Mouse (Mus musculus) gastrocnemius, postnatal 36 days (tissue): ENCODE measurements around the gene Rsl24d1. TPM values are rescaled to one million over a fixed set of nuclear protein-coding genes. Genes with fewer than 3 reads are reported as not detected.
"Not testable (repeated sequence)": the region's sequence is repeated elsewhere in the genome, so short reads cannot be mapped to it uniquely, and the experiment has no call there.

Experiments used
- DNase-seq, 2 experiments: peaks; one replicate each; pipeline ENCODE4 v3.0.0; 2022
- intact Hi-C: fragments of 180-260 bp; cut with DNase I; formaldehyde crosslinking; loops from one replicate; pipeline ENCODE4 v1.15.1; 2025
- long read RNA-seq, 2 experiments: library from polyadenylated mRNA; stranded (forward); transcript quantifications; one replicate each; pipeline ENCODE4 v2.0.0; 2021
- total RNA-seq, 2 experiments: library from RNA; stranded (reverse); gene quantifications; 2 replicates each; pipeline ENCODE4 v1.2.3; 2021

Gene Rsl24d1
- 10 to 100 TPM; 36.9 to 37.8 TPM for total RNA-seq
- long read RNA-seq, experiment 1, transcript Rsl24d1-201 (6 exons, 1,543 nt), result major isoform, 30 of 32 reads
- long read RNA-seq, experiment 1, partial matches to known transcripts, result 0 of 32 reads
- long read RNA-seq, experiment 1, other reads (novel, unspliced or antisense), result 2 of 32 reads
- long read RNA-seq, experiment 2, transcript Rsl24d1-201 (6 exons, 1,543 nt), result major isoform, 40 of 43 reads
- long read RNA-seq, experiment 2, partial matches to known transcripts, result 0 of 43 reads
- long read RNA-seq, experiment 2, other reads (novel, unspliced or antisense), result 3 of 43 reads

GRCm38 (mm10) chr9:73112919-73113906 is at the start of gene Rsl24d1:
Rsl24d1 (plus strand) TSS chr9:73113426.
- DNase-seq, result peak; percentile 66 to 70
- intact Hi-C loops, result no loop called here

GRCm38 (mm10) chr9:73063621-73064290 is 49.5 kb upstream of the Rsl24d1 start:
- intact Hi-C loops, result no loop called here

GRCm38 (mm10) chr9:73067086-73067485 is 46.1 kb upstream of the Rsl24d1 start:
- intact Hi-C loops, result no loop called here

More at GRCm38 (mm10) chr9:73063621-73064290, 49.5 kb upstream of the Rsl24d1 start:
- DNase-seq, result no peak

GRCm38 (mm10) chr9:73068230-73068679 is 45.0 kb upstream of the Rsl24d1 start:
- intact Hi-C loops, result no loop called here
- no peak for DNase-seq

More at GRCm38 (mm10) chr9:73067086-73067485, 46.1 kb upstream of the Rsl24d1 start:
- DNase-seq, result no peak

GRCm38 (mm10) chr9:73068688-73069087 is 44.5 kb upstream of the Rsl24d1 start:
- intact Hi-C loops, result no loop called here
- no peak for DNase-seq

- intact Hi-C loops, result no loop called here
- no peak for DNase-seq
Measured at GRCm38 (mm10) chr9:73070971-73071659, 42.1 kb upstream of the Rsl24d1 start.

- intact Hi-C loops, result no loop called here
- DNase-seq, result no peak
Measured at GRCm38 (mm10) chr9:73072426-73072825, 40.8 kb upstream of the Rsl24d1 start.

GRCm38 (mm10) chr9:73073169-73073568 is 40.1 kb upstream of the Rsl24d1 start:
- DNase-seq, result no peak
- intact Hi-C loops, result no loop called here

- intact Hi-C loops, DNase-seq: not testable (repeated sequence)
Measured at GRCm38 (mm10) chr9:73079349-73079748, 33.9 kb upstream of the Rsl24d1 start.

- intact Hi-C loops, result no loop called here
- DNase-seq, result no peak
Measured at GRCm38 (mm10) chr9:73079801-73080325, 33.4 kb upstream of the Rsl24d1 start.

GRCm38 (mm10) chr9:73082291-73083000 is 30.8 kb upstream of the Rsl24d1 start:
- DNase-seq, result no peak
- intact Hi-C loops, result no loop called here

- intact Hi-C loops, result no loop called here
- no peak for DNase-seq
Measured at GRCm38 (mm10) chr9:73083956-73084355, 29.3 kb upstream of the Rsl24d1 start.

GRCm38 (mm10) chr9:73085845-73086244 is 27.4 kb upstream of the Rsl24d1 start:
- intact Hi-C loops, result loop anchor here (5.0 kb wide), 1 partner anchor 199 kb away; no protein-coding TSS in a partner anchor
- DNase-seq, result no peak

- intact Hi-C loops, result loop anchor here (5.0 kb wide), 1 partner anchor 200 kb away; no protein-coding TSS in a partner anchor
Measured at GRCm38 (mm10) chr9:73087121-73087520, 26.1 kb upstream of the Rsl24d1 start.

GRCm38 (mm10) chr9:73087581-73087980 is 25.6 kb upstream of the Rsl24d1 start:
- DNase-seq, result no peak
- intact Hi-C loops, result loop anchor here (5.0 kb wide), 1 partner anchor 200 kb away; no protein-coding TSS in a partner anchor

More at GRCm38 (mm10) chr9:73087121-73087520, 26.1 kb upstream of the Rsl24d1 start:
- DNase-seq, result no peak

GRCm38 (mm10) chr9:73089222-73089920 is 23.9 kb upstream of the Rsl24d1 start:
- no peak for DNase-seq
- intact Hi-C loops, result loop anchor here (5.0 kb wide), 1 partner anchor 202 kb away; no protein-coding TSS in a partner anchor

GRCm38 (mm10) chr9:73090121-73090520 is 23.1 kb upstream of the Rsl24d1 start:
- no peak for DNase-seq
- intact Hi-C loops, result loop anchor here (2.0 kb wide), 1 partner anchor 119 kb away; no protein-coding TSS in a partner anchor

- intact Hi-C loops, result loop anchor here (1.0 to 2.0 kb wide), 2 partner anchors 47 to 121 kb away; partner anchors contain the start of gene Rab27a
- DNase-seq, result no peak
Measured at GRCm38 (mm10) chr9:73091747-73092146, 21.5 kb upstream of the Rsl24d1 start.
